Mouse (Mus musculus) ES-E14 (cell line): ENCODE results near the gene Fgf11.

ENCODE experiments used
- CHD2 ChIP-seq: IDR thresholded peaks from 2 replicates; pipeline ENCODE4 v1.6.1; 2014; ENCODE audit warnings: mild to moderate bottlenecking, low read depth, low read length, inconsistent platforms
- MAFK ChIP-seq: IDR thresholded peaks from 2 replicates; pipeline ENCODE4 v1.6.1; 2014; ENCODE audit warnings: mild to moderate bottlenecking, low read depth, low read length, inconsistent platforms; ENCODE audit not compliant: insufficient read depth

- no peak for TF ChIP-seq MAFK
- TF ChIP-seq CHD2 = no peak
These were observed 50.0 kb downstream of the Fgf11 start for GRCm38 (mm10) chr11:69751635-69752034.
